Mouse (Mus musculus): ENCODE results near the gene Usp18.

Gene Usp18

GRCm38 (mm10) chr6:121224067-121224466 is 21.6 kb upstream of the Usp18 start:
- no peak for ATAC-seq (ENCODE audit: insufficient number of reproducible peaks, low FRiP score, low TSS enrichment)

- no peak for ATAC-seq (ENCODE audit: insufficient number of reproducible peaks, low FRiP score, low TSS enrichment)
Observed at GRCm38 (mm10) chr6:121224993-121225392, 20.7 kb upstream of the Usp18 start.

GRCm38 (mm10) chr6:121226043-121226442 is 19.7 kb upstream of the Usp18 start:
- no peak for ATAC-seq (ENCODE audit: insufficient number of reproducible peaks, low FRiP score, low TSS enrichment)

GRCm38 (mm10) chr6:121226744-121227143 is 19.0 kb upstream of the Usp18 start:
- no peak for ATAC-seq (ENCODE audit: insufficient number of reproducible peaks, low FRiP score, low TSS enrichment)

- no peak for ATAC-seq (ENCODE audit: insufficient number of reproducible peaks, low FRiP score, low TSS enrichment)
Observed at GRCm38 (mm10) chr6:121228421-121228820, 17.3 kb upstream of the Usp18 start.

GRCm38 (mm10) chr6:121232652-121233051 is 13.1 kb upstream of the Usp18 start:
- no peak for ATAC-seq (ENCODE audit: insufficient number of reproducible peaks, low FRiP score, low TSS enrichment)

GRCm38 (mm10) chr6:121236386-121236785 is 9.3 kb upstream of the Usp18 start:
- ATAC-seq (ENCODE audit: insufficient number of reproducible peaks, low FRiP score, low TSS enrichment), result no peak

- no peak for ATAC-seq (ENCODE audit: insufficient number of reproducible peaks, low FRiP score, low TSS enrichment)
Observed at GRCm38 (mm10) chr6:121238209-121238608, 7.5 kb upstream of the Usp18 start.

GRCm38 (mm10) chr6:121241780-121242179 is 3.9 kb upstream of the Usp18 start:
- no peak for ATAC-seq (ENCODE audit: insufficient number of reproducible peaks, low FRiP score, low TSS enrichment)

- no peak for ATAC-seq (ENCODE audit: insufficient number of reproducible peaks, low FRiP score, low TSS enrichment)
Observed at GRCm38 (mm10) chr6:121243161-121243560, 2.5 kb upstream of the Usp18 start.

- ATAC-seq (ENCODE audit: insufficient number of reproducible peaks, low FRiP score, low TSS enrichment), result no peak
Observed at GRCm38 (mm10) chr6:121246037-121246361, 293 bp downstream of the Usp18 start.

GRCm38 (mm10) chr6:121250406-121250805 is 4.7 kb downstream of the Usp18 start:
- ATAC-seq (ENCODE audit: insufficient number of reproducible peaks, low FRiP score, low TSS enrichment), result no peak

- ATAC-seq (ENCODE audit: insufficient number of reproducible peaks, low FRiP score, low TSS enrichment), result no peak
Observed at GRCm38 (mm10) chr6:121251256-121251655, 5.5 kb downstream of the Usp18 start.

- no peak; the same call in 1 of the 2 replicates for ATAC-seq (ENCODE audit: insufficient number of reproducible peaks, low FRiP score, low TSS enrichment)
Observed at GRCm38 (mm10) chr6:121260548-121260947, 14.8 kb downstream of the Usp18 start.

- ATAC-seq (ENCODE audit: insufficient number of reproducible peaks, low FRiP score, low TSS enrichment), result no peak
Observed at GRCm38 (mm10) chr6:121261233-121261632, 15.5 kb downstream of the Usp18 start.

- ATAC-seq (ENCODE audit: insufficient number of reproducible peaks, low FRiP score, low TSS enrichment), result no peak
Observed at GRCm38 (mm10) chr6:121262004-121262403, 16.3 kb downstream of the Usp18 start.

- no peak for ATAC-seq (ENCODE audit: insufficient number of reproducible peaks, low FRiP score, low TSS enrichment)
Observed at GRCm38 (mm10) chr6:121262496-121262895, 16.8 kb downstream of the Usp18 start.

- ATAC-seq (ENCODE audit: insufficient number of reproducible peaks, low FRiP score, low TSS enrichment), result no peak
Observed at GRCm38 (mm10) chr6:121270156-121270555, 24.4 kb downstream of the Usp18 start.

GRCm38 (mm10) chr6:121271707-121272074 is 26.0 kb downstream of the Usp18 start:
- ATAC-seq (ENCODE audit: insufficient number of reproducible peaks, low FRiP score, low TSS enrichment), result no peak

GRCm38 (mm10) chr6:121272075-121272800 is 26.5 kb downstream of the Usp18 start:
- ATAC-seq (ENCODE audit: insufficient number of reproducible peaks, low FRiP score, low TSS enrichment), result peak; percentile 69

- no peak for ATAC-seq (ENCODE audit: insufficient number of reproducible peaks, low FRiP score, low TSS enrichment)
Observed at GRCm38 (mm10) chr6:121274356-121274755, 28.6 kb downstream of the Usp18 start.

- no peak for ATAC-seq (ENCODE audit: insufficient number of reproducible peaks, low FRiP score, low TSS enrichment)
Observed at GRCm38 (mm10) chr6:121284132-121284531, 38.4 kb downstream of the Usp18 start.

GRCm38 (mm10) chr6:121299317-121299716 is 53.6 kb downstream of the Usp18 start:
- no peak for ATAC-seq (ENCODE audit: insufficient number of reproducible peaks, low FRiP score, low TSS enrichment)

All from cerebellum, adult (tissue).